Comparison of ENCODE assay signal across 8 mouse cellular contexts in genomic region chr4:106436475-106436874, GRCm38 (mm10). TPM values are rescaled to one million over a fixed set of nuclear protein-coding genes. Genes with fewer than 3 reads are reported as not detected.
DNase-seq lines count a peak whose midpoint lies in the region; TF ChIP-seq lines count a peak whose summit lies in the region.
"Had no signal": no experiment of that assay in that cellular context is flagged by ENCODE, and none has a peak within 500 bp of the region (broad histone marks: within the 10 kb centered on the region; RNA-seq: fewer than 3 reads in every experiment).

No protein-coding gene starts in this region.

- DNase-seq in left cerebral cortex, adult 2 months (ENCODE audit: extremely low spot score in 1 of 2, low spot score in 2 of 2) = no peak
- DNase-seq in left cerebral cortex, postnatal 14 days (ENCODE audit: low spot score in 2 of 2) = no peak
- DNase-seq in brain, embryonic 14.5 days (ENCODE audit: low read depth) = peak; percentile 68
- peak; percentile 10 for DNase-seq in hindlimb bud, embryonic 11.5 days (ENCODE audit: extremely low spot score, low read depth, low spot score)
- DNase-seq in urinary bladder, adult 18-20 months (ENCODE audit: low spot score in 2 of 2) = no peak
- no peak for DNase-seq in spleen, adult 12 weeks (ENCODE audit: low spot score)

- H3K27me3 ChIP-seq in ES-Bruce4 (ENCODE audit: control insufficient read depth, insufficient read depth, low read length, poor library complexity, severe bottlenecking) = no peaks in the 10 kb centered on the region
- H3K27me3 ChIP-seq: heart, embryonic 13.5 days had no signal

- no peak for TF ChIP-seq EP300 in ES-Bruce4 (IDR thresholded peaks at IDR 0.05; ENCODE audit: insufficient read depth, low read depth, low read length)

- peak; percentile 79 for TF ChIP-seq CTCF in left cerebral cortex, adult 2 months (IDR thresholded peaks at IDR 0.05)
- peak; percentile 52 for TF ChIP-seq CTCF in ES-Bruce4 (IDR thresholded peaks at IDR 0.05; ENCODE audit: low read depth, low read length)
- peak; percentile 75; the same call in 1 of the 2 replicates for TF ChIP-seq CTCF in brain, embryonic 14.5 days (IDR thresholded peaks at IDR 0.05; ENCODE audit: borderline replicate concordance, extremely low read depth, insufficient read depth, insufficient read length)

- H3K9me3 ChIP-seq in ES-Bruce4 (replicated peaks; ENCODE audit: control insufficient read depth, insufficient read depth, low read length, poor library complexity, severe bottlenecking) = no peaks in the 10 kb centered on the region
- H3K9me3 ChIP-seq: heart, embryonic 13.5 days had no signal

- TF ChIP-seq POLR2A in ES-Bruce4 (IDR thresholded peaks at IDR 0.05; ENCODE audit: insufficient read depth, low read length) = no peak
- no peak for TF ChIP-seq POLR2A in brain, embryonic 14.5 days (IDR thresholded peaks at IDR 0.05; ENCODE audit: borderline replicate concordance, extremely low read depth, insufficient read depth, insufficient read length, poor library complexity, severe bottlenecking)

- peaks cover 35% of the 10 kb centered on the region for H3K36me3 ChIP-seq in ES-Bruce4 (ENCODE audit: control insufficient read depth, insufficient read depth, low read length, poor library complexity, severe bottlenecking)

- H3K4me1 ChIP-seq in ES-Bruce4 (ENCODE audit: control insufficient read depth, insufficient read depth, low read length) = no peaks in the 10 kb centered on the region
- H3K4me1 ChIP-seq: heart, embryonic 13.5 days had no signal

- intact Hi-C loops in left cerebral cortex, adult 2 months (cut with DNase I) = no loop called here
- intact Hi-C loops in left cerebral cortex, postnatal 14 days (cut with DNase I) = no loop called here

- H3K27ac ChIP-seq in left cerebral cortex, adult 2 months = no peak overlapping the region; the same call in 1 of the 2 replicates
- no peak overlapping the region for H3K27ac ChIP-seq in ES-Bruce4 (ENCODE audit: insufficient read depth, low read length)
- H3K27ac ChIP-seq: heart, embryonic 13.5 days had no signal

- no peak overlapping the region for H3K9ac ChIP-seq in ES-Bruce4 (ENCODE audit: low read depth, poor library complexity, severe bottlenecking)
- H3K9ac ChIP-seq: heart, embryonic 13.5 days had no signal

- H3K4me3 ChIP-seq in left cerebral cortex, adult 2 months = no peak overlapping the region
- H3K4me3 ChIP-seq in ES-Bruce4 (ENCODE audit: low read depth, low read length) = no peak overlapping the region
- H3K4me3 ChIP-seq: heart, embryonic 13.5 days had no signal

RNA-seq across cellular contexts. Expression of gene Pcsk9, which starts 27.7 kb away (rescaled TPM):
- 1 to 10 TPM; 2.7 to 4.8 TPM for total RNA-seq in left cerebral cortex, adult 2 months (2021)
- total RNA-seq in left cerebral cortex, postnatal 14 days (2021) = 1 to 10 TPM; 2.7 to 2.8 TPM
- 1.2 and 1.3 TPM in 2 replicates for polyA plus RNA-seq in ES-Bruce4 (2011; ENCODE audit: insufficient read depth, insufficient read length, low read depth, missing spikeins)
- 2.3 and 3.5 TPM in 2 replicates for polyA plus RNA-seq in brain, embryonic 14.5 days (2012; rRNA removed)

RNA-seq across cellular contexts. Expression of gene Bsnd, which starts 55.6 kb away (rescaled TPM):
- total RNA-seq in left cerebral cortex, adult 2 months (2021) = not detected
- not detected for total RNA-seq in left cerebral cortex, postnatal 14 days (2021)
- polyA plus RNA-seq in ES-Bruce4 (2011; ENCODE audit: insufficient read depth, insufficient read length, low read depth, missing spikeins) = not detected in 2 replicates
- polyA plus RNA-seq in brain, embryonic 14.5 days (2012; rRNA removed) = not detected in 2 replicates
- polyA plus RNA-seq: heart, embryonic 13.5 days had no signal

Comparison
In these comparisons a context has a peak if more than half of its experiments do, and no peak if none do; other contexts are left out.
1. DNase-seq: peak in brain, embryonic 14.5 days (single experiment) and hindlimb bud, embryonic 11.5 days (single experiment); none in left cerebral cortex, adult 2 months (0 of 2), left cerebral cortex, postnatal 14 days (0 of 2), urinary bladder, adult 18-20 months (0 of 2) and spleen, adult 12 weeks (single experiment).
2. Peak in every context shown above with its lines, with median percentiles within 50 percentile points of each other: CTCF ChIP-seq.